Mouse (Mus musculus) midbrain, embryonic 14.5 days (tissue): ENCODE measurements around the gene Dnase2a. TPM values are rescaled to one million over a fixed set of nuclear protein-coding genes. Genes with fewer than 3 reads are reported as not detected.
A peak's percentile ranks its signal among the peaks of the same experiment; 100 is the strongest.

Experiments used
- ATAC-seq: fragments of 200-750 bp; cut with Nextera tagmentation; 2 replicates; pipeline ENCODE4 v1.8.0; 2017; ENCODE audit warnings: moderate number of reproducible peaks, moderate library complexity; ENCODE audit not compliant: low FRiP score, low TSS enrichment
- DNase-seq: peaks from one replicate; pipeline ENCODE4 v3.0.0-alpha.2; 2015
- H3K27ac ChIP-seq: fragments of 300-500 bp; sonication (generic); replicated peaks from 2 replicates; pipeline ENCODE4 v1.5.1; 2014; ENCODE audit warnings: mild to moderate bottlenecking, low read depth, low read length, moderate library complexity
- H3K27me3 ChIP-seq: fragments of 300-500 bp; sonication (generic); 2 replicates; pipeline ENCODE4 v1.6.1; 2014; ENCODE audit warnings: low read length, control low read depth, mixed read lengths; ENCODE audit not compliant: control insufficient read depth, insufficient read depth
- H3K36me3 ChIP-seq: fragments of 300-500 bp; sonication (generic); 2 replicates; pipeline ENCODE4 v1.6.1; 2014; ENCODE audit warnings: low read length, control low read depth; ENCODE audit not compliant: control insufficient read depth, insufficient read depth
- H3K4me1 ChIP-seq: fragments of 300-500 bp; sonication (generic); 2 replicates; pipeline ENCODE4 v1.6.1; 2014; ENCODE audit warnings: mild to moderate bottlenecking, antibody characterized with exemption, low read length, control low read depth; ENCODE audit not compliant: control insufficient read depth, insufficient read depth
- H3K4me2 ChIP-seq: fragments of 300-500 bp; sonication (generic); 2 replicates; pipeline ENCODE4 v1.6.1; 2014; ENCODE audit warnings: mild to moderate bottlenecking, low read length, moderate library complexity
- H3K4me3 ChIP-seq: fragments of 300-500 bp; sonication (generic); replicated peaks from 2 replicates; pipeline ENCODE4 v1.5.1; 2014; ENCODE audit warnings: low read depth, low read length
- H3K9ac ChIP-seq: fragments of 300-500 bp; sonication (generic); replicated peaks from 2 replicates; pipeline ENCODE4 v1.6.1; 2014; ENCODE audit warnings: mild to moderate bottlenecking, low read length, moderate library complexity
- H3K9me3 ChIP-seq: fragments of 300-500 bp; sonication (generic); 2 replicates; pipeline ENCODE4 v1.6.1; 2016; ENCODE audit warnings: low read length, control low read depth, mixed read lengths; ENCODE audit not compliant: control insufficient read depth
- WGBS: fragments of 180-500 bp; shearing (Covaris S2); extraction: QIAGEN DNeasy Blood & Tissue Kit; methylation state at CpG from one replicate; pipeline ENCODE4 v1.1.7; 2014; 5-methylcytosine and 5-hydroxymethylcytosine counted together
- polyA plus RNA-seq: library from polyadenylated mRNA; unstranded; fragments of >200 nt; fragmentation: Nextera tagmentation; extraction: Ambion mirVana; gene quantifications from 2 replicates; pipeline ENCODE4 v1.2.1, GENCODE M21; 2014

Gene Dnase2a
- polyA plus RNA-seq, 1 experiment from 2014 or later = 4.0 TPM

DNA sequence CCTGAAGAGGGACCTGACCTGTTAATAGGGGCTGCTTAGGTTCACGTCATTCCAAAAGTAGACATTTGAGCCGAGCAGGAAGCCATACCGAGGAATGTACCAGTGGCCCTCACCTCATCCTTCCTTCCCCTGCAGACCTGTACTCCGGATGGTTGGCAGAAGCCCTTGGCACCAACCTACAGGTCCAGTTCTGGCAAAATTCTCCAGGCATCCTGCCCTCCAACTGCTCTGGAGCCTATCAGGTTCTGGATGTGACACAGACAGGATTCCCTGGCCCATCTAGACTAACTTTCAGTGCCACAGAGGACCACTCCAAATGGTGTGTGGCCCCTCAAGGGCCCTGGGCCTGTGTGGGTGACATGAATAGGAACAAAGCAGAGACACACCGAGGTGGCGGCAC lies 2.2 kb downstream of the Dnase2a start:
- 89% methylated on average over 6 of the region's 6 CpGs for WGBS
- Histone ChIP-seq H3K27me3 (peaks cover 32% of the 10 kb centered on the region), H3K4me2 (no peak overlapping the region), H3K9ac (no peak overlapping the region), H3K4me1 (0 out of 2 replicates have a peak, but pooled peaks cover 6% of the 10 kb centered on the region), H3K36me3 (peaks cover 55% of the 10 kb centered on the region), H3K27ac (no peak overlapping the region), H3K9me3 (no peaks in the 10 kb centered on the region), H3K4me3 (no peak overlapping the region)
- ATAC-seq (no peak), DNase-seq (no peak)

DNA sequence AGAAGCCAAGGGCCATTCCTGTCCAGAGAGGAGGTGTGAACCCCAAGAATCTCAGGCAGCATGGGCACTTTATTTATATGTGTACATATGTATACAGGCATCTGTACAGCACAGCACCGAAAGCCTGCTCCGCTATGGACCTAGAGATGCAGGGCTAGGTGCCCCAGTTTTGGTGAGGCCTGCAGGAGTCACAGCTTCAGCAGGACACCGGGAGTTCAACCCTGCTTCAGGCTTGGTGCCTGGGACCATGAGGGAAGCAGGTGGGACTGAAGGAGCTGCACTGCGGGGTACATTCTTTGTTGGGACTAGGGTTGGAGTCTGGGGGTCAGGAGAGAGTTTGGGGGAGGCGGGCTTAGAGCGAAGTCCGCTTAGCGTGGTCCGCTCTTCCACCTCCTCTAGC lies 3.5 kb downstream of the Dnase2a start:
- no peak overlapping the region for H3K4me2 ChIP-seq
- H3K9ac ChIP-seq = no peak overlapping the region
- 86% methylated on average over 9 of the region's 9 CpGs for WGBS
- DNase-seq (no peak), ATAC-seq (no peak)
- peaks cover 34% of the 10 kb centered on the region for H3K27me3 ChIP-seq
- H3K27ac ChIP-seq = no peak overlapping the region
- no peak overlapping the region for H3K4me3 ChIP-seq
- 0 out of 2 replicates have a peak, but pooled peaks cover 6% of the 10 kb centered on the region for H3K4me1 ChIP-seq
- H3K36me3 ChIP-seq = peaks cover 68% of the 10 kb centered on the region
- no peaks in the 10 kb centered on the region for H3K9me3 ChIP-seq

DNA sequence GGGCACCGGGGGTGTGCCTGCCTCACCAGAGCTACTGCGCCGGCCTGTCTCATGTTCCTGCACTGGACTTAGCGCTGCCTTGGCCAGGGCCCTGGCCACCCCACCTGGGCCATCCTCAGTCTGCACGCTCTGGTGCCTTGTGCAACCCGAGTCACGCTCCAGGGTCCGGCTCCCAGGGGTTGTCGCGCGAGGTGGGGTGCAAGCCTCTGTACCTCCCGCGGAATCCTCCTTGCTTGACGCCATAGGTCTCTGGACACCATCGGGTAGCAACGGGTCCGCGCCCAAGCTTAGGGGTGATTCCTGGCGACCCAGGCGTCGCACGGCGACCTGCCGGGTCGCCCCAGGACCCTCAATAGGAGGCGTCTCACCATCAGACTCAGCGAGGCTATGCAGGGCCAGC lies 4.0 kb downstream of the Dnase2a start:
- Histone ChIP-seq H3K4me2 (no peak overlapping the region), H3K36me3 (peaks cover 73% of the 10 kb centered on the region), H3K4me3 (peak overlapping the region; percentile 15; the same call in 1 of the 2 replicates), H3K9me3 (no peaks in the 10 kb centered on the region), H3K4me1 (0 out of 2 replicates have a peak, but pooled peaks cover 6% of the 10 kb centered on the region), H3K27ac (no peak overlapping the region), H3K9ac (no peak overlapping the region), H3K27me3 (peaks cover 34% of the 10 kb centered on the region)
- no peak for ATAC-seq
- no peak for DNase-seq
- WGBS = 23% methylated on average over 27 of the region's 27 CpGs

DNA sequence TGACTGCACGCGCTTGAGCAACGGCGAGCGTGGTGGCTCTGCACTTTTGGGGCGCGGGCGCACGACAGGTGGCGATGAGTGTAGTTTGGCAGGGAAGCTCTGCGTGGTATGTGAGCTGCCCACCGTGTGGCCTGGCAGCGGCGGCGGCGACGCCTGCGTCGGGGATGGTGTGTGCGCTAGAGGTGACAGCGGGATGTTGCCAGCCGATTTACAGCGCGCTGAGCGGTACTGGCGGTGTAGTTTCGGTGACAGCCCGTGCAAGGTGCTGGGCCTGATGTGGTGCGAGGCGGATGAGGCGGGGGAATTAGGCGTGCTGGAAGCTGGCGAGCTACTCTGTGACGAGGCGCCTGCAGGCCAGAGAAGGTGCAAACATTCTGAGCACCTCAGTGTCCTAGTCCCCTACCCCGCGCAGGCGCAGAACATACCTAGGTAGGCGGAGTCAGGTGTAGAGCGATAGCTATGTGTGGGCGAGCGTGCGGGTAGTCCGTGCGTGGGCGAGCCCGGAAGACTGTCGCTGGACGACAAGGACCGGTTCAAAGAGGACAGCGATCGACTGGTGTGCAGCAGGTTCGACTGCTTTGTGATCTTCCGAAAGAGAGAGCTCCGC lies 4.6 kb downstream of the Dnase2a start:
- peak; percentile 62 for DNase-seq
- H3K4me1 ChIP-seq = 0 out of 2 replicates have a peak, but pooled peaks cover 6% of the 10 kb centered on the region
- no peaks in the 10 kb centered on the region for H3K9me3 ChIP-seq
- WGBS = 3% methylated on average over 55 of the region's 55 CpGs
- ATAC-seq = no peak
- peak overlapping the region; percentile 15; the same call in 1 of the 2 replicates for H3K4me3 ChIP-seq
- no peak overlapping the region for H3K9ac ChIP-seq
- H3K27ac ChIP-seq = no peak overlapping the region
- H3K4me2 ChIP-seq = peak overlapping the region; percentile 42
- H3K36me3 ChIP-seq = peaks cover 79% of the 10 kb centered on the region
- H3K27me3 ChIP-seq = peaks cover 34% of the 10 kb centered on the region

DNA sequence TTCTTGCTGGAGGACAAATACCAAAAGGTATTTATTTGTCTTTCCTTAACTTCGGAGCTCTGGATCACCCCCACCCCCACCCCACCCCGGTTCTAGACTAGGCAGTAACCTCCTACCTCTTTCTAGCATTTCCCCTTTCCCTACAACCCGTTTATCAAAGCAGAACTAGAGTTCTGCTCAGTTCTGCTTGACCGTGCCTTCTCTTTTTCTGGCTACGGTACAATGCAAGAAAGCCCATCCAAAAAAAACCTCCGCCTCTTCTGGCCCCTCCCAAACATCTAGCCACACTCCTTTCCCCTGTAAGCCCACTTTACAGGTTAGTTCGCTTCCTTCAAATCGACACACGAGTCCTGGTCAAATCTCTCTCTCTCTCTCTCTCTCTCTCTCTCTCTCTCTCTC lies 5.1 kb downstream of the Dnase2a start:
- 0 out of 2 replicates have a peak, but pooled peaks cover 6% of the 10 kb centered on the region for H3K4me1 ChIP-seq
- ATAC-seq = no peak
- no peak overlapping the region for H3K27ac ChIP-seq
- DNase-seq = no peak
- WGBS = 13% methylated on average over 9 of the region's 9 CpGs
- no peak overlapping the region for H3K9ac ChIP-seq
- peaks cover 84% of the 10 kb centered on the region for H3K36me3 ChIP-seq
- H3K27me3 ChIP-seq = peaks cover 34% of the 10 kb centered on the region
- H3K4me3 ChIP-seq = no peak overlapping the region
- H3K4me2 ChIP-seq = peak overlapping the region; percentile 42; the same call in 1 of the 2 replicates
- H3K9me3 ChIP-seq = no peaks in the 10 kb centered on the region

DNA sequence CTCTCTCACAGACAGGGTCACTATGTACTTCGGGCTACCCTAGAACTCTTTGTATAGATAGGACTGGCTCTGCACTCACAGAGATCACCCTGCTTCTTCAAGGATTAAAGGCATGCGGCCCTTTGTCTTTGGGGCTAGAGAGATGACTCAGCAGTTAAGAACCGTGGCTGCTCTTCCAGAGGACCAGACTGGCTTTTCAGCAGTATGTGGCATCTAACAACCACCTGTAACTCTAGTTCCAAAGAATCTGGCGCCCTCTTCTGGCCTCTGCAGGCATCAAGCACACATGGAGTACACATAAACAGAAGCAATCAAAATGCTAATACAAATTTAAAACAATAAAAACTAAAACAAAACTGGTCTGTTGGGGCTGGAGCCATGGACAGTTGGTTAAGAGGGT lies 5.6 kb downstream of the Dnase2a start:
- no peak overlapping the region for H3K4me2 ChIP-seq
- ATAC-seq (no peak), DNase-seq (peak; percentile 68)
- H3K27me3 ChIP-seq = peaks cover 34% of the 10 kb centered on the region
- WGBS = 35% methylated on average over 4 of the region's 4 CpGs
- H3K4me1 ChIP-seq = 0 out of 2 replicates have a peak, but pooled peaks cover 1% of the 10 kb centered on the region
- no peaks in the 10 kb centered on the region for H3K9me3 ChIP-seq
- H3K27ac ChIP-seq = no peak overlapping the region
- no peak overlapping the region for H3K9ac ChIP-seq
- no peak overlapping the region for H3K4me3 ChIP-seq
- H3K36me3 ChIP-seq = peaks cover 89% of the 10 kb centered on the region

DNA sequence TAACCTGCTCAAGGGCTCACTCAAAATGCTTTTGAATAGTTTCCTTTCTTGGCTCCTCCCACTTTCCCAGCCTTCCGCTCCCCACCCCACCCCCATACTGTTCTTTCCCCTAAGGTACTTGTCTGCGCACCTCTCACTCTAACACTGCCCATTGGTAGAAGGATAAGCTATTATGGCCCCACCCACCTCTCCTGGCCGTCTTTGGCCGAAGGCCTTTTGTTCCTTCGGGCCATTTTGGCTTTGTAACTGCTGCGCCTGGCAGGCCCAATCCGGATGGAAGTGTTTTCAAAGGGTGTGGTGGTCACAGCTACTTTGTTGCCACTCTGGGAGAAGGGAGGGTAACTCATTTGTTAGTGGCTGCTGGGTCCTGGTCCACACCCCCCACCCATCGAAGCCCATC lies 6.9 kb downstream of the Dnase2a start:
- Histone ChIP-seq H3K4me3 (no peak overlapping the region), H3K36me3 (peaks cover 94% of the 10 kb centered on the region), H3K27me3 (peaks cover 34% of the 10 kb centered on the region), H3K4me2 (no peak overlapping the region), H3K27ac (no peak overlapping the region), H3K9ac (no peak overlapping the region), H3K9me3 (no peaks in the 10 kb centered on the region), H3K4me1 (no peaks in the 10 kb centered on the region)
- 91% methylated on average over 8 of the region's 8 CpGs for WGBS
- no peak for DNase-seq
- ATAC-seq = no peak

DNA sequence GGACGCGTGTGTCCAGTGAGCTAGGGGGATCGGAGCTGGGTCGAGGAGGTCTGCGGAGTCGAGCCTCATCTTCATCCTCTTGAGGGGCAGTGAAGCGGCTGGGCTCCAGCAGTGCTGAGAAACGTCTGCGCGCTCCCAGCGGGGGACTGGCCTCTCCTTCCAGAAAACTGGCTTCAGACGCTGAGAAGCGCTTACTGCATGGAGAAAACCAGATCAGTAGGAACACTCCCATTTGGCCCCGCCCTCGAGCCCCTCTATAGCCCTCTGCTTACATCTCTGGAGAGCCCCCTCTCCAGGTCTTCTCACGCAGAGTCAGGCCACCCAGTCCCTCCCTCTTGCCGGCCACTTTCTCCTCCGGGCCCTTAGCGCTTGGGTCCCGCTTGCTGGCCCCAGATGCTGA lies 9.4 kb downstream of the Dnase2a start:
- Histone ChIP-seq H3K4me1 (no peaks in the 10 kb centered on the region), H3K36me3 (peaks cover 95% of the 10 kb centered on the region), H3K4me3 (no peak overlapping the region), H3K4me2 (no peak overlapping the region), H3K9me3 (no peaks in the 10 kb centered on the region), H3K27ac (no peak overlapping the region), H3K9ac (no peak overlapping the region), H3K27me3 (peaks cover 29% of the 10 kb centered on the region)
- no peak for ATAC-seq
- no peak for DNase-seq
- WGBS = 30% methylated on average over 20 of the region's 20 CpGs

DNA sequence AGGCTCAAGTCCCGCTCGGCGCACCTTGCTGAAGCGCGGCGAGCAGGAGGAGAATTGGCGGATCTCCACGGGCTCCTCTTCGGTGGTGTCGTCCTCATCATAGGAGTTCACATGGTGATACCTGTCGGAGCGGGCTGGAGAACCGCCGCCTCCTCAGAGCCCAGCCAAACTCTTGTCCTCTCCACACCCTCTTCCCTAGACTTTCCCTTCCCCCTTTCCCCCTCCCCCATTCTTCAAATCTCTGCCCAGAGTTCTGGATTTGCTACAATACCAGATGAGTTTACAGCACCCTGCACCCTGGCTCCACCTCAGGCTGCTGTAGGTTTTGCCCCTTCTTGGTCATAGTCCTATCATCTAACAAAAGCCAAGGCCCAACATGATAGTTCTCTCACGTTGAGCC lies 10.3 kb downstream of the Dnase2a start:
- ATAC-seq (no peak), DNase-seq (no peak)
- Histone ChIP-seq H3K4me2 (no peak overlapping the region), H3K27me3 (peaks cover 22% of the 10 kb centered on the region), H3K9me3 (no peaks in the 10 kb centered on the region), H3K4me3 (no peak overlapping the region), H3K27ac (no peak overlapping the region), H3K36me3 (peaks cover 96% of the 10 kb centered on the region), H3K9ac (no peak overlapping the region), H3K4me1 (no peaks in the 10 kb centered on the region)
- WGBS = 90% methylated on average over 15 of the region's 15 CpGs
